Mouse (Mus musculus): Measurements from ENCODE around the gene Olfr523. TPM values are rescaled to one million over a fixed set of nuclear protein-coding genes. Genes with fewer than 3 reads are reported as not detected.

Gene Olfr523
- total RNA-seq, 2 experiments from 2014 or later = not detected

GRCm38 (mm10) chr7:140217967-140218366, 45.0 kb downstream of the Olfr523 start, which contains the start of gene Cd163l1:
Gene Cd163l1 (plus strand): TSS chr7:140218267.
- TF ChIP-seq CTCF (IDR thresholded peaks at IDR 0.05) = no peak
- H3K4me3 ChIP-seq = no peak within 1 kb of the TSS

GRCm38 (mm10) chr7:140219268-140219667, 46.3 kb downstream of the Olfr523 start:
- intact Hi-C loops (cut with DNase I) = no loop called here
- Histone ChIP-seq H3K4me3 (no peak overlapping the region), H3K27ac (no peak overlapping the region)
- DNase-seq = no peak
- TF ChIP-seq CTCF (IDR thresholded peaks at IDR 0.05) = no peak

More at GRCm38 (mm10) chr7:140217967-140218366, 45.0 kb downstream of the Olfr523 start, which contains the start of gene Cd163l1:
- H3K27ac ChIP-seq = no peak within 1 kb of the TSS
- intact Hi-C loops (cut with DNase I) = no loop called here
- DNase-seq = no peak

- intact Hi-C loops (cut with DNase I) = no loop called here
- Histone ChIP-seq H3K4me3 (no peak overlapping the region), H3K27ac (no peak overlapping the region)
- DNase-seq = no peak
- TF ChIP-seq CTCF (IDR thresholded peaks at IDR 0.05) = no peak
Measured at GRCm38 (mm10) chr7:140220375-140220774, 47.4 kb downstream of the Olfr523 start.

GRCm38 (mm10) chr7:140224209-140224608, 51.2 kb downstream of the Olfr523 start:
- DNase-seq = no peak
- H3K27ac ChIP-seq = no peak overlapping the region
- TF ChIP-seq CTCF (IDR thresholded peaks at IDR 0.05) = no peak
- intact Hi-C loops (cut with DNase I) = no loop called here
- H3K4me3 ChIP-seq = no peak overlapping the region

Other genes starting within 250 kb of the Olfr523 start
- gene Utf1, start 229.4 kb upstream of the Olfr523 start, total RNA-seq (2021) = not detected
- gene 6430531B16Rik, start 194.5 kb upstream of the Olfr523 start, total RNA-seq (2021) = not detected
- gene Adam8, start 180.7 kb upstream of the Olfr523 start, total RNA-seq (2021) = under 1 TPM; 0.39 to 0.43 TPM
- gene Zfp511, start 136.8 kb upstream of the Olfr523 start, total RNA-seq (2021) = 1 to 10 TPM; 8.4 to 8.6 TPM
- 10 to 100 TPM; 19.7 to 23.5 TPM for gene Tubgcp2, start 136.5 kb upstream of the Olfr523 start, total RNA-seq (2021)
- gene Msx3, start 124.1 kb upstream of the Olfr523 start, total RNA-seq (2021) = not detected
- under 1 TPM in 1 of 2 experiments, not detected in 1; 0.20 TPM for gene Caly, start 90.7 kb upstream of the Olfr523 start, total RNA-seq (2021)
- gene Prap1, start 79.8 kb upstream of the Olfr523 start, total RNA-seq (2021) = not detected
- gene Fuom, start 70.8 kb upstream of the Olfr523 start, total RNA-seq (2021) = 10 to 100 TPM; 35.2 to 52.0 TPM
- gene Paox, start 57.4 kb upstream of the Olfr523 start, total RNA-seq (2021) = 1 to 10 TPM; 3.6 to 5.1 TPM
- 100 to 1,000 TPM; 116 to 201 TPM for gene Echs1, start 56.7 kb upstream of the Olfr523 start, total RNA-seq (2021)
- gene Mtg1, start 35.7 kb upstream of the Olfr523 start, total RNA-seq (2021) = 10 to 100 TPM; 26.5 to 33.2 TPM
- under 1 TPM; 0.13 to 0.50 TPM for gene Sprn, start 18.3 kb upstream of the Olfr523 start, total RNA-seq (2021)
- gene Olfr522, start 8.5 kb upstream of the Olfr523 start, total RNA-seq (2021) = not detected
- not detected for gene Olfr524, start 32.7 kb downstream of the Olfr523 start, total RNA-seq (2021)
- gene Cd163l1, start 45.0 kb downstream of the Olfr523 start, total RNA-seq (2021) = not detected
- gene 5830411N06Rik, start 74.1 kb downstream of the Olfr523 start, total RNA-seq (2021) = not detected
- gene Olfr525, start 147.6 kb downstream of the Olfr523 start, total RNA-seq (2021) = not detected
- not detected for gene Olfr527, start 160.8 kb downstream of the Olfr523 start, total RNA-seq (2021)
- gene Olfr60, start 188.5 kb downstream of the Olfr523 start, total RNA-seq (2021) = not detected
- gene Olfr530, start 203.1 kb downstream of the Olfr523 start, total RNA-seq (2021) = not detected
- not detected for gene Olfr531, start 229.7 kb downstream of the Olfr523 start, total RNA-seq (2021)
- gene Olfr532, start 248.4 kb downstream of the Olfr523 start, total RNA-seq (2021) = not detected